Mouse (Mus musculus): ENCODE data around the gene Setdb2. TPM values are rescaled to one million over a fixed set of nuclear protein-coding genes. Genes with fewer than 3 reads are reported as not detected.
"Not testable (repeated sequence)": the region's sequence is repeated elsewhere in the genome, so short reads cannot be mapped to it uniquely, and the experiment has no call there.

The Setdb2 gene
- 10 to 100 TPM in 1 of 2 experiments, 1 to 10 TPM in 1; 9.9 to 10.8 TPM for total RNA-seq (2021)

DNA sequence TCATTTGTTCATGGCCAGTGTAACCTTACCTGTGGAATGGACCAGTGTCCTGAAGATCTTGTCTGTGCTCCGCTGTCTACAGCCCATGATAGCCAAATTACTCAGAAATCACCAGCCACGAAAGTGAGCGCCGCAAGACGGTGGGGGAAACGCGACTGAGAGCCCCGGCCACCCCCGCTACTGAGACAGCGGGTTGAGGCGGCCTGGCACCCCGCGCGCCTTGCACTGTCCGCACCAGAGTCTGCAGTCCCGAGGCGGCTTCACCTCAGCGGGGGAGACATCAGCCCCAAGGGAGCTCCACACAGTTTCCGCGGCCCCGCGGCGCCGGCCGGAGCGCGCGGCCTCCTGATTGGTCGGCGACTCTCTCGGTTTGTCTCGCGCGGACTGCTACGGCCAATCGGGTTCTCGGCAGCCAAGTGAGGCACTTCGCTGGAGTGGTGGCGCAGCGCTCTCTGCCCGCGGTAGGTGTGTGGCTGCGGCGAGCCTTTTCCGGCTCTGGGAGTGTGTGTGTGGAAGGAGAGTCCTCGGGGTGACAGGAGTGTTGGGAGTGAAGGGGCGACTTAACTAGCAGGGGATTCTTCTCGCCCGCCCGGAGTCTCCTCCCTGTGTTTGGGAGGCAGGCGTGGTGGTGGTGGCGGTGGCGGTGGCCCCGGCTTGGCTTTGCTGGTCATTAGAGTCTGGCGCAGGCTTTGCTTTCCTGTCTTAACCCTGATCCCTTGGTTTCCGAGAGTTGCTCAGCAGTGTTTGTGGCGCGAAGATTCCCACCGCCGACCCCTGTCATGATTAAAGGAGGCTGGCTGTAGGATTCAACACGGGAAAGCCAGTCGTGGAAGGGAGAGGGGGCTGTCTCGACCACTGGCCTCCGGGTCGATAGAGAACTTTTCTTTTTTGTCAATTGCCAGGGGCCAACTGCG is at the start of gene Setdb2, which contains the start of gene Cab39l:
TSS of gene Setdb2 (minus strand) at position 327 of the 914 bp plus-strand sequence.
TSS of gene Cab39l (plus strand) at position 415 of the 914 bp plus-strand sequence.
- peak; percentile 93 for DNase-seq (ENCODE audit: low spot score)
- intact Hi-C loops (cut with DNase I), result loop anchor here (5.0 kb wide), 1 partner anchor 74 kb away; the partner anchor contains the start of gene Phf11d

GRCm38 (mm10) chr14:59485247-59485810 is 44.6 kb upstream of the Setdb2 start:
- intact Hi-C loops (cut with DNase I), result no loop called here
- no peak for DNase-seq (ENCODE audit: low spot score)

DNA sequence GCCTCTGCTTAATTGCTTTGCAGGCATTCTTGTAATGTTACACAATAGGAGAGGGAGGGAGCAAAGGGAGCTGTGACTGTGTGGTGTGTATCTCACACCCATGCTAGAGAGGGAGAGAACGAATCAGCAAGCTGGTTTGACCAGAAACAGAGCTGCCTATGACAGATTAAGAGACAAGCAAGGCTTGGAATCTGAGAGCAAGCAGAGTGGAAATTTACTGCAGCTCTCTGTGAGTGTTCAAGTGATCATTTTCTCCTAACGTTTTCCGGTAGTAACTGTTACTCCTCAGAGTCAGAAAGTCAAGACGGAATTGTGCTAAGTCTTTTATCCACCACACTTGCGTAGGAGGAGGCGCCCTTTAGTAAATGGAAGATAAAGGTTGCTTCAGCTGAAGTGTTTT is 38.0 kb upstream of the Setdb2 start:
- DNase-seq (ENCODE audit: low spot score), result peak; percentile 12
- intact Hi-C loops (cut with DNase I), result no loop called here

GRCm38 (mm10) chr14:59470781-59471180 is 30.1 kb upstream of the Setdb2 start:
- peak; percentile 3 for DNase-seq (ENCODE audit: low spot score)
- intact Hi-C loops (cut with DNase I), result no loop called here

DNA sequence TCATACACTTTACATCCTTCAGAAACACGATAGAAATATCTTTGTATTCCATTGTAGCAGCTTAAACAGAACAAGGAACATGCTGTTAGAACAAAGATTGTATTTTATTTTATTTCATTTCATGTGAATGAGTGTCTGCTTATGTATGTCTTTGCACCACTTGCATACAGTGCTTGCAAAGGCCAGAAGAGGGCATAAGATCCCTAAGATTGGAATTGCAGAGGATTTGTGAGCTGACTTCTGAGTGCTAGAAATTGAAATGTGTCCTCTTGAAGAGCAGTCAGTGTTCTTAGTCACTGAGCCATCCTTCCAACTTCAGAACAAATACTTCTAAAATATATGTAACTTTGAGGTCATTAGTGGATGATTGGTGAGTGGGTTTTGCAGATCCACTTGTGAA is 27.1 kb upstream of the Setdb2 start:
- no peak for DNase-seq (ENCODE audit: low spot score)
- intact Hi-C loops (cut with DNase I), result loop anchor here (2.0 kb wide), 1 partner anchor 87 kb away; no protein-coding TSS in a partner anchor

DNA sequence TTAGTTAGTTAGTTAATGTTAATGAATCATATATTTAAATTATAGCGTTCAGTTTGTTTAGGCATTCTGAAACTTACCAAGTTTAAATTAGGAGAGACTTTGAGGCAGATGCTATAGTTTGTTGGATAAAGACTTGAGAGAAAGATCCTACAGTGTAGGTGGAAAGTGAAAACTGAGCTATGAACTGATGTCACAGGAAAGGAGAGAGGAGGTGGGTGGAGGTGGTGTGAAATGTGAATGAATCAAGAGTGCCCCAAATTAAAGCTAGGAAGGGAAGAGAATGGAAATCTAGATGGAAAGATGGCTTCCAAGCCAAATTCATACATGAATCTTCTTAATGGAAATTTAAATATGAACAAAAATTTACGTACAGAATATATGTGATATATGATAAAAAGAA is 25.8 kb upstream of the Setdb2 start:
- DNase-seq (ENCODE audit: low spot score), result no peak
- intact Hi-C loops (cut with DNase I), result no loop called here

- intact Hi-C loops (cut with DNase I), result no loop called here
- DNase-seq (ENCODE audit: low spot score), result no peak
Measured at GRCm38 (mm10) chr14:59447981-59448380, 7.3 kb upstream of the Setdb2 start.

GRCm38 (mm10) chr14:59445421-59445820 is 4.7 kb upstream of the Setdb2 start:
- DNase-seq (ENCODE audit: low spot score), result no peak
- intact Hi-C loops (cut with DNase I), result no loop called here

DNA sequence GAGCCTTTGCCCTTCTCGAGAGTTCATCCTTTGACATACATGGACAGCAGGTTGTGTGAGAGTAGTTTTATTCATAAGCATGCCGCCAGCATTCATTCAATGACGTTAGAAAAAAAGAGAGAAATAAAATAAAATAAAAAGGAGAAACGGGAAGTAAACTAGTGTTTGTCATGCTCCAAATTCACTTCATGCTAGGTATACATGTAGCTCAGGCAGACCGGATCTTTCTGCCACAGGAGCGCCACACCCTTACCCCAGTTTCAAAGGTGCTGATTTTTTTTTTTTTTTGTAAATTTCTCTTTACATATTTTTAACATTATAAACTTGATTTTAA is 755 bp upstream of the Setdb2 start:
- DNase-seq (ENCODE audit: low spot score), result no peak
- intact Hi-C loops (cut with DNase I), result loop anchor here (5.0 kb wide), 1 partner anchor 74 kb away; the partner anchor contains the start of gene Phf11d

DNA sequence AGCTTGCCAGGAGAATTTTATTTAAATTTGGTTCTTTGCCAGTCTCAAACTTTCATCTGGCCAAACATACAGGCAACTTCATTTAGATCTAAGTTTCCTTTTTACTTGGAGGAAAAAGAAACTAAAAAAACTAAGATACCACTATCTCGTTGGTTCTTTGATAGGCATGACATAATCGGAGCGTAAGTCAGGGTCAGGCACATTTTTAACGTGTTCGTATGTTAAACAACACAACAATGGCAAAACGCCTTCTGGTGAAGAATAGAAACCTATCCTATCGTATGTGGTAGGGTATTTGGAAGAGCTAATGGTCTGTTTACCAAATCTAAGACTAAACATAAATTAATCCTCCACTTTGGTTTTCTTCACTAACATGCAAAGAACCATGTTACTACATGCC is 645 bp downstream of the Setdb2 start:
- intact Hi-C loops (cut with DNase I), result loop anchor here (5.0 kb wide), 1 partner anchor 73 kb away; the partner anchor contains the start of gene Phf11d
- no peak for DNase-seq (ENCODE audit: low spot score)

- DNase-seq (ENCODE audit: low spot score), result no peak
- intact Hi-C loops (cut with DNase I), result no loop called here
Measured at GRCm38 (mm10) chr14:59438505-59438904, 2.2 kb downstream of the Setdb2 start.

DNA sequence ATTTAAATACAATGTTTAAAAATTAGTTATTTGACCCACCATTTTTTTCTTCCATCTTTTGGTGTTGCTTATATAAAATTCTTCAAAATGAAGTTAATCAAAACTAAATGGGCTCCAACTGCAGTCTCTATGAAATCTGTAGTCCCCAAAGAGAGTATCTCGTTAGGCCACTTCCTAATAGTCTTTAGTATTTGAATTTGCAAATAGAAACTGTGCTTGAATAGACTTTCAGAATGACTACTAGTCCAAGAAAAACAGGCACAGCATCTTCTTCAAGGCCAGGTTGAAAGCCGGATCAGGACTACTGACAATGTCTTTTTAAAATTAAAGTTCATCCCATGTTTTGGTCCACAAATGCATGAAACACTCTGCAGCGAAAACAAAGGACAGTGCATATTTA is 3.3 kb downstream of the Setdb2 start:
- DNase-seq (ENCODE audit: low spot score), result no peak
- intact Hi-C loops (cut with DNase I), result no loop called here

DNA sequence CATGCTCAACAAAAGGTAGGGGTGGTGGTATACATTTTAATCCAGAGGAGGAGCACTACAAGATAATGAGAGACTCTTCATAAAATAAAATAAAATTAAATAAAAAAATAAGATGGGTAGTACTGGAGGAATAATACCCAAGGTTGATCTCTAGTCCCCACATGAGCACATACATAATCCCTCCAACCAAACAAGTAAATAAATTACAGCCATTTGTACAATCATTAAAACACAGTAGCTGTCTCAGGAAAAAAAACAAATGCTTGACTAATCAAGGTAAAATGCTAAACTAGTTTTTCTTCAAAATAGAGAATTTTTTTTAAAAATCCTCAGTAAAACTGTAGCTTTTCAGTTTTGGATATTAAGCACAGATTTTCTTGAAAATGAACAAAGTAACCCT is 5.5 kb downstream of the Setdb2 start:
- intact Hi-C loops (cut with DNase I), result no loop called here

DNA sequence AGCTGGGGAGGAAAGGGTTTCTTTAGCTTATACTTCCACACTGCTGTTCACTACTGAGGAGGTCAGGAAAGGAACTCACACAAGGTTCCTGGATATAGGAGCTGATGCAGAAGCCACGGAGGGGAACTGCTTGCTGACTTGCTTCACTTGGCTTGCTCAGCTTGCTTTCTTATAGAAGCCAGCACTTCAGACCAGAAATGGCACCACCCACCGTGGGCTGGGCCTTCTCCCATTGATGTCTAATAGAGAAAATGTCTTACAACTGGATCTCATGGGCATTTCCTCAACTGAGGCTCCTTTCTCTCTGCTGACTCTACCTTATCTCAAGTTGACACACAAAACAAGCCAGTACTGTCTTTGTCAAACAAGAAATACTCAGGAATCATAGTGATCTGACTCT is 6.8 kb downstream of the Setdb2 start:
- DNase-seq (ENCODE audit: low spot score), result no peak
- intact Hi-C loops (cut with DNase I), result no loop called here

More for the DNA sequence above, 5.5 kb downstream of the Setdb2 start:
- DNase-seq (ENCODE audit: low spot score), result no peak

DNA sequence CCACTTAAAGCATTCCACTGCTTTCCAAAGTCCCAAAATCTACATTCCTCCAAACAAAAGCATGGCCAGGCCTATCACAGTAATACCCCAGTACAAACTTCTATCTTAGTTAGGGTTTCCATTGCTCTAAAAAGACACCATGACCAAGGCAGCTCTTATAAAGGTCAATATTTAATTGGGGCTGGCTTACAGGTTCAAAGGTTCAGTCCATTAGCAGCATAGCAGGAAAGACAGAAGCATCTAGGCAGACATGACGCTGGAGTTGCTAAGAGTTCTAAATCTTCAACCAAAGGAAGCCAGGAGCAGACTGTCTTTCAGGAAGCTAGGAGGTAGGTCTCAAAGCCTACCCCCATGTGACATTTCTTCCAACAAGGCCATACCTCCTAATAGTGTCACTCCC is 10.1 kb downstream of the Setdb2 start:
- intact Hi-C loops (cut with DNase I), result no loop called here
- no peak for DNase-seq (ENCODE audit: low spot score)

GRCm38 (mm10) chr14:59422912-59423663 is 17.6 kb downstream of the Setdb2 start:
- no peak for DNase-seq (ENCODE audit: low spot score)
- intact Hi-C loops (cut with DNase I), result no loop called here

- intact Hi-C loops (cut with DNase I), result no loop called here
- DNase-seq (ENCODE audit: low spot score), result no peak
Measured at GRCm38 (mm10) chr14:59418171-59418570, 22.5 kb downstream of the Setdb2 start.

GRCm38 (mm10) chr14:59414979-59415378 is 25.7 kb downstream of the Setdb2 start:
- intact Hi-C loops (cut with DNase I); DNase-seq (ENCODE audit: low spot score): not testable (repeated sequence)

DNA sequence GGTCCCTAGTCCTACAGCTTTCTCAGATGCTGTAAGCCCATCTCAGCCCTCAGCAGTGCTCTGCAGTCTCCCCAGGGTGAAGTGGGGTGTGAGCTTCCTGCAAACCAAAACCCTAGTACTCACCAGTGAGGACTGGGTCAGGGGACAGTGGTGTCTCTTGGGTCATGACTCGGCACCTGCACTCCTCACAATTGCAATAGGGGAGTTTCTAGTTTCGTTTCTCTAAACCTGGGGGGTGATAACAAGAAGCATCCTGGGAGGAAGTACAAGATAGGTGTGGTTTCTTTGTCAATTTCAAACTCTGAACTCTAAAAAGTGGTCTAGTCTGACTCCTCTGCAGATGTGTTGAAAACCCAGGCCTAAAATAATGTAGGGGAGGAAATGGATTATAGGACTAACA is 43.7 kb downstream of the Setdb2 start:
- no peak for DNase-seq (ENCODE audit: low spot score)

GRCm38 (mm10) chr14:59395281-59395680 is 45.4 kb downstream of the Setdb2 start, which contains the start of gene Phf11c:
Gene Phf11c (minus strand): TSS chr14:59395381.
- intact Hi-C loops (cut with DNase I), result no loop called here
- no peak for DNase-seq (ENCODE audit: low spot score)

More for the DNA sequence above, 43.7 kb downstream of the Setdb2 start:
- intact Hi-C loops (cut with DNase I), result loop anchor here (2.0 kb wide), 1 partner anchor 28 kb away; no protein-coding TSS in a partner anchor
